In genomic region chr4:43560243-43560611, GRCm38 (mm10) we compare ENCODE assay signal across 8 mouse cellular contexts. TPM values are rescaled to one million over a fixed set of nuclear protein-coding genes. Genes with fewer than 3 reads are reported as not detected.
DNase-seq lines count a peak whose midpoint lies in the region; ATAC-seq and TF ChIP-seq lines count a peak whose summit lies in the region.

No protein-coding gene starts in this region.

- peak overlapping the region; percentile 32 for H3K9ac ChIP-seq in intestine, embryonic 15.5 days
- peak overlapping the region; percentile 94 for H3K9ac ChIP-seq in liver, embryonic 16.5 days (ENCODE audit: low read depth, low read length)
- peak overlapping the region; percentile 94 for H3K9ac ChIP-seq in neural tube, embryonic 13.5 days

- H3K27me3 ChIP-seq in intestine, embryonic 15.5 days (replicated peaks) = no peaks in the 10 kb centered on the region
- H3K27me3 ChIP-seq in liver, embryonic 16.5 days (ENCODE audit: control insufficient read depth, insufficient read depth, low read depth, low read length) = no peaks in the 10 kb centered on the region
- no peaks in the 10 kb centered on the region for H3K27me3 ChIP-seq in neural tube, embryonic 13.5 days
- H3K27me3 ChIP-seq in cerebellum, adult 2 months (ENCODE audit: control insufficient read depth, insufficient read depth, low read length) = no peaks in the 10 kb centered on the region

- peaks cover 52% of the 10 kb centered on the region for H3K4me1 ChIP-seq in intestine, embryonic 15.5 days (replicated peaks)
- peaks cover 55% of the 10 kb centered on the region for H3K4me1 ChIP-seq in liver, embryonic 16.5 days (ENCODE audit: control insufficient read depth, low read depth, low read length)
- H3K4me1 ChIP-seq in neural tube, embryonic 13.5 days (replicated peaks) = peaks cover 61% of the 10 kb centered on the region
- peaks cover 19% of the 10 kb centered on the region; the same call in 1 of the 2 replicates for H3K4me1 ChIP-seq in cerebellum, adult 2 months (ENCODE audit: control insufficient read depth, insufficient read depth, low read length)

- no peak for ATAC-seq in intestine, embryonic 15.5 days
- no peak for ATAC-seq in liver, embryonic 16.5 days (ENCODE audit: low read depth)
- no peak for ATAC-seq in neural tube, embryonic 13.5 days (ENCODE audit: low read depth)

- WGBS in intestine, embryonic 15.5 days = 31% methylated on average over 6 of the region's 6 CpGs
- 9% methylated on average over 6 of the region's 6 CpGs for WGBS in liver, embryonic 16.5 days (ENCODE audit: insufficient replicate concordance)
- WGBS in neural tube, embryonic 13.5 days = 47% methylated on average over 6 of the region's 6 CpGs
- 61% methylated on average over 6 of the region's 6 CpGs for WGBS in cerebellum, adult 2 months

- no peak for TF ChIP-seq POLR2A in cerebellum, adult 2 months (IDR thresholded peaks at IDR 0.05; ENCODE audit: borderline replicate concordance, insufficient read depth, low read length)

- DNase-seq in 416B (ENCODE audit: low read depth) (peak; percentile 98), NIH3T3 (ENCODE audit: low read depth) (peak; percentile 40)
- DNase-seq in gastrocnemius, postnatal 25 days = peak; percentile 65
- DNase-seq in cerebellum, adult 2 months = no peak
- DNase-seq in cerebellum, postnatal 10 days = no peak

- peak overlapping the region; percentile 76 for H3K4me2 ChIP-seq in intestine, embryonic 15.5 days (replicated peaks)
- H3K4me2 ChIP-seq in liver, embryonic 16.5 days (ENCODE audit: low read depth, low read length) = peak overlapping the region; percentile 89
- H3K4me2 ChIP-seq in neural tube, embryonic 13.5 days = peak overlapping the region; percentile 91

- peak overlapping the region; percentile 65 for H3K4me3 ChIP-seq in intestine, embryonic 15.5 days (replicated peaks)
- H3K4me3 ChIP-seq in liver, embryonic 16.5 days (ENCODE audit: low read depth, low read length) = peak overlapping the region; percentile 92
- H3K4me3 ChIP-seq in neural tube, embryonic 13.5 days = peak overlapping the region; percentile 84
- no peak overlapping the region for H3K4me3 ChIP-seq in cerebellum, adult 2 months (replicated peaks; ENCODE audit: insufficient read depth, low read depth, low read length)

- H3K27ac ChIP-seq in intestine, embryonic 15.5 days = peak overlapping the region; percentile 69
- peak overlapping the region; percentile 100 for H3K27ac ChIP-seq in liver, embryonic 16.5 days (ENCODE audit: low read length)
- H3K27ac ChIP-seq in neural tube, embryonic 13.5 days (replicated peaks) = no peak overlapping the region
- no peak overlapping the region for H3K27ac ChIP-seq in cerebellum, adult 2 months (ENCODE audit: insufficient read depth, low read length)

- H3K9me3 ChIP-seq in intestine, embryonic 15.5 days = no peaks in the 10 kb centered on the region
- H3K9me3 ChIP-seq in liver, embryonic 16.5 days (replicated peaks; ENCODE audit: control insufficient read depth, low read length) = no peaks in the 10 kb centered on the region
- H3K9me3 ChIP-seq in neural tube, embryonic 13.5 days = no peaks in the 10 kb centered on the region

- no peak for TF ChIP-seq CTCF in cerebellum, adult 2 months (IDR thresholded peaks at IDR 0.05; ENCODE audit: borderline replicate concordance, insufficient read depth, low read depth, low read length)

- peaks cover 23% of the 10 kb centered on the region for H3K36me3 ChIP-seq in intestine, embryonic 15.5 days
- H3K36me3 ChIP-seq in liver, embryonic 16.5 days (ENCODE audit: control insufficient read depth, insufficient read depth) = peaks cover 24% of the 10 kb centered on the region
- peaks cover 31% of the 10 kb centered on the region for H3K36me3 ChIP-seq in neural tube, embryonic 13.5 days

RNA-seq across cellular contexts. Expression of gene Creb3, which starts 1.9 kb away (rescaled TPM):
- total RNA-seq in gastrocnemius, postnatal 25 days (2021) = 10 to 100 TPM; 34.9 to 41.8 TPM
- polyA plus RNA-seq in intestine, embryonic 15.5 days (2015; fragmentation: Nextera tagmentation; extraction: Ambion mirVana) = 62.7 and 69.5 TPM in 2 replicates
- polyA plus RNA-seq in liver, embryonic 16.5 days (2015; fragmentation: Nextera tagmentation; extraction: Ambion mirVana) = 23.6 and 26.1 TPM in 2 replicates
- 88.9 and 89.1 TPM in 2 replicates for polyA plus RNA-seq in neural tube, embryonic 13.5 days (2015; fragmentation: Nextera tagmentation; extraction: Ambion mirVana)
- 70.4 and 71.2 TPM in 2 replicates for polyA plus RNA-seq in cerebellum, adult 2 months (2012; rRNA removed)

RNA-seq across cellular contexts. Expression of gene Tln1, which starts 2.3 kb away (rescaled TPM):
- 10 to 100 TPM; 56.2 to 79.8 TPM for total RNA-seq in gastrocnemius, postnatal 25 days (2021)
- polyA plus RNA-seq in intestine, embryonic 15.5 days (2015; fragmentation: Nextera tagmentation; extraction: Ambion mirVana) = 61.4 and 61.9 TPM in 2 replicates
- 38.2 and 40.2 TPM in 2 replicates for polyA plus RNA-seq in liver, embryonic 16.5 days (2015; fragmentation: Nextera tagmentation; extraction: Ambion mirVana)
- 64.4 and 69.6 TPM in 2 replicates for polyA plus RNA-seq in neural tube, embryonic 13.5 days (2015; fragmentation: Nextera tagmentation; extraction: Ambion mirVana)
- 48.8 and 53.9 TPM in 2 replicates for polyA plus RNA-seq in cerebellum, adult 2 months (2012; rRNA removed)

RNA-seq across cellular contexts. Expression of gene Rgp1, which starts 18.3 kb away (rescaled TPM):
- total RNA-seq in gastrocnemius, postnatal 25 days (2021) = 10 to 100 TPM; 21.1 to 22.5 TPM
- 20.9 and 23.3 TPM in 2 replicates for polyA plus RNA-seq in intestine, embryonic 15.5 days (2015; fragmentation: Nextera tagmentation; extraction: Ambion mirVana)
- 15.6 and 16.7 TPM in 2 replicates for polyA plus RNA-seq in liver, embryonic 16.5 days (2015; fragmentation: Nextera tagmentation; extraction: Ambion mirVana)
- polyA plus RNA-seq in neural tube, embryonic 13.5 days (2015; fragmentation: Nextera tagmentation; extraction: Ambion mirVana) = 23.9 and 28.0 TPM in 2 replicates
- 30.3 and 39.2 TPM in 2 replicates for polyA plus RNA-seq in cerebellum, adult 2 months (2012; rRNA removed)

RNA-seq across cellular contexts. Expression of gene Gba2, which starts 18.4 kb away (rescaled TPM):
- total RNA-seq in gastrocnemius, postnatal 25 days (2021) = 1 to 10 TPM; 5.5 to 6.1 TPM
- 13.7 and 15.4 TPM in 2 replicates for polyA plus RNA-seq in intestine, embryonic 15.5 days (2015; fragmentation: Nextera tagmentation; extraction: Ambion mirVana)
- polyA plus RNA-seq in liver, embryonic 16.5 days (2015; fragmentation: Nextera tagmentation; extraction: Ambion mirVana) = 17.7 and 18.7 TPM in 2 replicates
- 47.8 and 50.8 TPM in 2 replicates for polyA plus RNA-seq in neural tube, embryonic 13.5 days (2015; fragmentation: Nextera tagmentation; extraction: Ambion mirVana)
- 79.8 and 80.0 TPM in 2 replicates for polyA plus RNA-seq in cerebellum, adult 2 months (2012; rRNA removed)

RNA-seq across cellular contexts. Expression of gene Msmp, which starts 24.1 kb away (rescaled TPM):
- total RNA-seq in gastrocnemius, postnatal 25 days (2021) = under 1 TPM in 1 of 2 experiments, not detected in 1; 0.64 TPM
- 0.75 TPM in 1 of 2 replicates, not detected in the other for polyA plus RNA-seq in intestine, embryonic 15.5 days (2015; fragmentation: Nextera tagmentation; extraction: Ambion mirVana)
- polyA plus RNA-seq in liver, embryonic 16.5 days (2015; fragmentation: Nextera tagmentation; extraction: Ambion mirVana) = 0.25 TPM in 1 of 2 replicates, not detected in the other
- 2.2 TPM in 1 of 2 replicates, not detected in the other for polyA plus RNA-seq in neural tube, embryonic 13.5 days (2015; fragmentation: Nextera tagmentation; extraction: Ambion mirVana)
- polyA plus RNA-seq in cerebellum, adult 2 months (2012; rRNA removed) = not detected in 2 replicates

Comparison
In these comparisons a context has a peak if more than half of its experiments do, and no peak if none do; other contexts are left out.
1. DNase-seq: peak in 416B (single experiment), NIH3T3 (single experiment) and gastrocnemius, postnatal 25 days (single experiment); none in cerebellum, adult 2 months (0 of 2) and cerebellum, postnatal 10 days (0 of 2).
2. H3K27ac ChIP-seq: peak in intestine, embryonic 15.5 days (single experiment) and liver, embryonic 16.5 days (single experiment); none in neural tube, embryonic 13.5 days (single experiment) and cerebellum, adult 2 months (single experiment).
3. H3K9ac ChIP-seq: peak in every context shown above with its lines; median percentile 94 in liver, embryonic 16.5 days; 94 in neural tube, embryonic 13.5 days; 32 in intestine, embryonic 15.5 days.
4. Peak in every context shown above with its lines, with median percentiles within 50 percentile points of each other: H3K4me2 ChIP-seq.